Comparison of ENCODE assay signal across 10 mouse cellular contexts in the genomic region with DNA sequence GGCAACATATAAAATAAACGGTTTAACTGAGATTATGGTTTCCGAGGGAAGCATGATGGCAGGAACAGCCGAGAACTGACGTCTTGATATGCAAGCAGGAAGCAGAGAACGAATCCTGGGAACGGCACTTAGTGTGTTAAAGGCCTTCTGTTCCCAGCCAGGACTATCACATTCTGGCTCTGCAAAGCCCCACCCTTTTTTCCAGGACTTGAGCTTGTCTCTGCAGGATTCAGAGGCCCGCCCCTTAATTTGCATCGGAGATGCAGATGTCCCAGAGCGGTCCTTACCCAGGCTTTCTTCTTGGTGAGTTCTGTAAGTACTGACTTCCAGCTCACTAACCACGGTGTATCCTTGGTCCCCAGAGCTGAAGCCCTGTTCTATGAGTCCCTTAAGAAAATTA. TPM values are rescaled to one million over a fixed set of nuclear protein-coding genes. Genes with fewer than 3 reads are reported as not detected.
DNase-seq lines count a peak whose midpoint lies in the region; ATAC-seq and TF ChIP-seq lines count a peak whose summit lies in the region.
"Had no signal": no experiment of that assay in that cellular context is flagged by ENCODE, and none has a peak within 500 bp of the region (broad histone marks: within the 10 kb centered on the region; RNA-seq: fewer than 3 reads in every experiment).

No protein-coding gene starts in this region.

- no peaks in the 10 kb centered on the region for H3K27me3 ChIP-seq in lung, postnatal 0 days (replicated peaks; ENCODE audit: insufficient read depth, low read length)
- no peaks in the 10 kb centered on the region for H3K27me3 ChIP-seq in embryonic facial prominence, embryonic 13.5 days
- H3K27me3 ChIP-seq in intestine, postnatal 0 days (replicated peaks; ENCODE audit: control insufficient read depth, insufficient read depth, low read length): no peaks in the 10 kb centered on the region
- H3K27me3 ChIP-seq in stomach, embryonic 16.5 days (ENCODE audit: control insufficient read depth, insufficient read depth, low read length): no peaks in the 10 kb centered on the region
- H3K27me3 ChIP-seq in cerebellum, adult 2 months (ENCODE audit: control insufficient read depth, insufficient read depth, low read length): no peaks in the 10 kb centered on the region
- H3K27me3 ChIP-seq: lung, embryonic 15.5 days had no signal

- no peaks in the 10 kb centered on the region for H3K9me3 ChIP-seq in lung, postnatal 0 days (ENCODE audit: low read length)
- H3K9me3 ChIP-seq in embryonic facial prominence, embryonic 13.5 days: no peaks in the 10 kb centered on the region
- no peaks in the 10 kb centered on the region for H3K9me3 ChIP-seq in intestine, postnatal 0 days (ENCODE audit: control insufficient read depth)
- no peaks in the 10 kb centered on the region for H3K9me3 ChIP-seq in stomach, embryonic 16.5 days (replicated peaks; ENCODE audit: control insufficient read depth, low read length)
- H3K9me3 ChIP-seq: lung, embryonic 15.5 days had no signal

- TF ChIP-seq CTCF in lung, postnatal 0 days (IDR thresholded peaks at IDR 0.05): no peak
- TF ChIP-seq CTCF in lung, adult 2 months (IDR thresholded peaks at IDR 0.05; ENCODE audit: insufficient read depth, low read length): no peak
- no peak for TF ChIP-seq CTCF in intestine, postnatal 0 days (IDR thresholded peaks at IDR 0.05; ENCODE audit: low read depth)
- TF ChIP-seq CTCF in cerebellum, adult 2 months (IDR thresholded peaks at IDR 0.05; ENCODE audit: borderline replicate concordance, insufficient read depth, low read depth, low read length): no peak

- H3K27ac ChIP-seq in lung, postnatal 0 days (ENCODE audit: low read length): no peak overlapping the region
- H3K27ac ChIP-seq in embryonic facial prominence, embryonic 13.5 days: no peak overlapping the region
- H3K27ac ChIP-seq in intestine, postnatal 0 days (ENCODE audit: low read depth, low read length): no peak overlapping the region
- H3K27ac ChIP-seq in stomach, embryonic 16.5 days (ENCODE audit: low read length): no peak overlapping the region
- no peak overlapping the region for H3K27ac ChIP-seq in cerebellum, adult 2 months (ENCODE audit: insufficient read depth, low read length)
- H3K27ac ChIP-seq: lung, embryonic 15.5 days had no signal

- peak; percentile 31 for DNase-seq in lung, postnatal 0 days (ENCODE audit: low spot score)
- no peak for DNase-seq in lung, adult 2 months
- no peak for DNase-seq in cerebellum, adult 2 months
- no peak for DNase-seq in cerebellum, adult 9-10 months
- DNase-seq: cerebellum, adult 11 months; thymus, postnatal 25 days had no signal

- H3K4me2 ChIP-seq in lung, postnatal 0 days (replicated peaks; ENCODE audit: low read depth, low read length): no peak overlapping the region
- peak overlapping the region; percentile 44 for H3K4me2 ChIP-seq in embryonic facial prominence, embryonic 13.5 days
- H3K4me2 ChIP-seq in intestine, postnatal 0 days (replicated peaks; ENCODE audit: low read depth): no peak overlapping the region
- H3K4me2 ChIP-seq in stomach, embryonic 16.5 days (ENCODE audit: low read depth, low read length): peak overlapping the region; percentile 19; the same call in 1 of the 2 replicates
- H3K4me2 ChIP-seq: lung, embryonic 15.5 days had no signal

- no peak for TF ChIP-seq POLR2A in lung, adult 2 months (IDR thresholded peaks at IDR 0.05; ENCODE audit: borderline replicate concordance, extremely low read depth, low read depth, low read length)
- TF ChIP-seq POLR2A in cerebellum, adult 2 months (IDR thresholded peaks at IDR 0.05; ENCODE audit: borderline replicate concordance, insufficient read depth, low read length): no peak

- WGBS in lung, postnatal 0 days: 5% methylated on average over 10 of the region's 10 CpGs
- 5% methylated on average over 10 of the region's 10 CpGs for WGBS in lung, adult 2 months
- 5% methylated on average over 10 of the region's 10 CpGs for WGBS in embryonic facial prominence, embryonic 13.5 days
- 4% methylated on average over 10 of the region's 10 CpGs for WGBS in intestine, postnatal 0 days
- WGBS in stomach, embryonic 16.5 days: 4% methylated on average over 10 of the region's 10 CpGs
- whole genome bisulfite sequencing in cerebellum, adult 2 months: 6% methylated on average over 10 of the region's 10 CpGs

- no peak overlapping the region for H3K4me3 ChIP-seq in lung, postnatal 0 days (ENCODE audit: low read depth, low read length)
- no peak overlapping the region for H3K4me3 ChIP-seq in lung, adult 2 months (replicated peaks; ENCODE audit: extremely low read depth, low read depth, low read length)
- H3K4me3 ChIP-seq in embryonic facial prominence, embryonic 13.5 days: no peak overlapping the region
- H3K4me3 ChIP-seq in intestine, postnatal 0 days (ENCODE audit: low read depth, low read length): no peak overlapping the region
- H3K4me3 ChIP-seq in stomach, embryonic 16.5 days (replicated peaks; ENCODE audit: low read length): no peak overlapping the region
- H3K4me3 ChIP-seq in cerebellum, adult 2 months (replicated peaks; ENCODE audit: insufficient read depth, low read depth, low read length): no peak overlapping the region
- H3K4me3 ChIP-seq: lung, embryonic 15.5 days had no signal

- H3K4me1 ChIP-seq in lung, postnatal 0 days (ENCODE audit: insufficient read depth, low read depth, low read length): no peaks in the 10 kb centered on the region
- no peaks in the 10 kb centered on the region for H3K4me1 ChIP-seq in lung, adult 2 months (ENCODE audit: control insufficient read depth, insufficient read depth, low read length)
- H3K4me1 ChIP-seq in embryonic facial prominence, embryonic 13.5 days: no peaks in the 10 kb centered on the region
- no peaks in the 10 kb centered on the region for H3K4me1 ChIP-seq in intestine, postnatal 0 days (replicated peaks; ENCODE audit: control insufficient read depth, insufficient read depth, low read length)
- H3K4me1 ChIP-seq in stomach, embryonic 16.5 days (ENCODE audit: control insufficient read depth, insufficient read depth, low read length): no peaks in the 10 kb centered on the region
- no peaks in the 10 kb centered on the region for H3K4me1 ChIP-seq in cerebellum, adult 2 months (ENCODE audit: control insufficient read depth, insufficient read depth, low read length)
- H3K4me1 ChIP-seq: lung, embryonic 15.5 days had no signal

- no peaks in the 10 kb centered on the region for H3K36me3 ChIP-seq in lung, postnatal 0 days (ENCODE audit: insufficient read depth, low read length)
- no peaks in the 10 kb centered on the region for H3K36me3 ChIP-seq in embryonic facial prominence, embryonic 13.5 days
- H3K36me3 ChIP-seq in intestine, postnatal 0 days (ENCODE audit: control insufficient read depth, insufficient read depth): no peaks in the 10 kb centered on the region
- no peaks in the 10 kb centered on the region for H3K36me3 ChIP-seq in stomach, embryonic 16.5 days (ENCODE audit: control insufficient read depth, insufficient read depth, low read length)
- H3K36me3 ChIP-seq: lung, embryonic 15.5 days had no signal

- H3K9ac ChIP-seq in lung, postnatal 0 days (replicated peaks; ENCODE audit: low read depth): no peak overlapping the region
- no peak overlapping the region for H3K9ac ChIP-seq in embryonic facial prominence, embryonic 13.5 days
- H3K9ac ChIP-seq in intestine, postnatal 0 days (ENCODE audit: low read depth, low read length): no peak overlapping the region
- no peak overlapping the region for H3K9ac ChIP-seq in stomach, embryonic 16.5 days (ENCODE audit: low read length)
- H3K9ac ChIP-seq: lung, embryonic 15.5 days had no signal

- no peak for ATAC-seq in lung, postnatal 0 days
- no peak for ATAC-seq in embryonic facial prominence, embryonic 13.5 days (ENCODE audit: insufficient number of reproducible peaks, insufficient read depth, low FRiP score, low TSS enrichment, low read depth)
- peak; percentile 50; the same call in 1 of the 2 replicates for ATAC-seq in intestine, postnatal 0 days
- ATAC-seq in stomach, embryonic 16.5 days (ENCODE audit: insufficient read depth, low FRiP score): 0 out of 2 replicates have a peak, but pooled peaks have one; percentile 31

- no peak for TF ChIP-seq EP300 in lung, postnatal 0 days (IDR thresholded peaks at IDR 0.05)

RNA-seq across cellular contexts. Expression of a gene that starts 4.9 kb away (rescaled TPM):
- 13.1 and 14.2 TPM in 2 replicates for polyA plus RNA-seq in lung, postnatal 0 days (2015; fragmentation: Nextera tagmentation; extraction: Ambion mirVana)
- 11.3 and 17.3 TPM in 2 replicates for polyA plus RNA-seq in lung, adult 2 months (2012; rRNA removed)
- 37.7 and 38.0 TPM in 2 replicates for polyA plus RNA-seq in embryonic facial prominence, embryonic 13.5 days (2015; fragmentation: Nextera tagmentation; extraction: Ambion mirVana)
- 9.7 and 11.5 TPM in 2 replicates for polyA plus RNA-seq in intestine, postnatal 0 days (2015; fragmentation: Nextera tagmentation; extraction: Ambion mirVana)
- polyA plus RNA-seq in stomach, embryonic 16.5 days (2015; fragmentation: Nextera tagmentation; extraction: Ambion mirVana): 26.2 and 26.4 TPM in 2 replicates
- 22.0 and 25.1 TPM in 2 replicates for polyA plus RNA-seq in cerebellum, adult 2 months (2012; rRNA removed)

RNA-seq across cellular contexts. Expression of a gene that starts 42.8 kb away (rescaled TPM):
- 16.3 and 17.4 TPM in 2 replicates for polyA plus RNA-seq in lung, postnatal 0 days (2015; fragmentation: Nextera tagmentation; extraction: Ambion mirVana)
- polyA plus RNA-seq in lung, adult 2 months (2012; rRNA removed): 10.6 and 17.0 TPM in 2 replicates
- polyA plus RNA-seq in embryonic facial prominence, embryonic 13.5 days (2015; fragmentation: Nextera tagmentation; extraction: Ambion mirVana): 40.5 and 40.7 TPM in 2 replicates
- 26.0 and 27.4 TPM in 2 replicates for polyA plus RNA-seq in intestine, postnatal 0 days (2015; fragmentation: Nextera tagmentation; extraction: Ambion mirVana)
- polyA plus RNA-seq in stomach, embryonic 16.5 days (2015; fragmentation: Nextera tagmentation; extraction: Ambion mirVana): 82.4 and 88.2 TPM in 2 replicates
- polyA plus RNA-seq in cerebellum, adult 2 months (2012; rRNA removed): 18.6 and 18.7 TPM in 2 replicates

RNA-seq across cellular contexts. Expression of a gene that starts 45.2 kb away (rescaled TPM):
- polyA plus RNA-seq in lung, postnatal 0 days (2015; fragmentation: Nextera tagmentation; extraction: Ambion mirVana): 7.1 and 7.6 TPM in 2 replicates
- 2.3 and 4.0 TPM in 2 replicates for polyA plus RNA-seq in lung, adult 2 months (2012; rRNA removed)
- 43.1 and 44.6 TPM in 2 replicates for polyA plus RNA-seq in embryonic facial prominence, embryonic 13.5 days (2015; fragmentation: Nextera tagmentation; extraction: Ambion mirVana)
- polyA plus RNA-seq in intestine, postnatal 0 days (2015; fragmentation: Nextera tagmentation; extraction: Ambion mirVana): 8.4 and 8.8 TPM in 2 replicates
- polyA plus RNA-seq in stomach, embryonic 16.5 days (2015; fragmentation: Nextera tagmentation; extraction: Ambion mirVana): 28.5 and 30.5 TPM in 2 replicates
- 11.8 and 12.2 TPM in 2 replicates for polyA plus RNA-seq in cerebellum, adult 2 months (2012; rRNA removed)

Comparison
In these comparisons a context has a peak if more than half of its experiments do, and no peak if none do; other contexts are left out.
1. ATAC-seq: peak in intestine, postnatal 0 days (single experiment) and stomach, embryonic 16.5 days (single experiment); none in lung, postnatal 0 days (single experiment) and embryonic facial prominence, embryonic 13.5 days (single experiment).
2. H3K4me2 ChIP-seq: peak in embryonic facial prominence, embryonic 13.5 days (single experiment) and stomach, embryonic 16.5 days (single experiment); none in lung, postnatal 0 days (single experiment) and intestine, postnatal 0 days (single experiment).